Mouse (Mus musculus) natural killer cell, adult 2 months (primary cell): ENCODE data around the gene Dusp21.

ENCODE experiments used
- DNase-seq, 2 experiments: peaks; one replicate each; pipeline ENCODE4 v3.0.0; 2022; ENCODE audit warnings: low spot score in 2 of 2

Dusp21 gene

DNA sequence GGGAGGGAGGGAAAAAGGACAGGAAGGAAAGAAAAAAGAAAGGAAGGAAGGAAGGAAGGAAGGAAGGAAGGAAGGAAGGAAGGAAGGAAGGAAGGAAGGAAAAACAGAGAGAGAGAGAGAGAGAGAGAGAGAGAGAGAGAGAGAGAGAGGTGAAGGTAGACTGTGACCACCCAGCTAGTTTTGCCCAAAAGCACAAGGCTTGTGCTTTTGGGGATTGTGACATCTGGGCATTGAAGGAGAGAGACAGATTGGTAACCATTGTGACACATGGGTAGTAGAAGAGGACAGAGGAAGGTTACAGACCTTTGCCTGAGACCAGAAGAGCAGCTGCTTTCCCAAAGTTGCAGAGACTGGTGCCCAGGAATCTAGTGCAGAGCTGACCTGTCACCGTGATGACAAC, at the start of gene Dusp21:
TSS of gene Dusp21 (plus strand) at position 301 of the 400 bp plus-strand sequence.
- no peak for DNase-seq

GRCm38 (mm10) chrX:18160734-18161442, 15.2 kb downstream of the Dusp21 start:
- DNase-seq = no peak

- DNase-seq = peak in 1 of 2 experiments; percentile 23
Measured at GRCm38 (mm10) chrX:18161796-18162191, 16.1 kb downstream of the Dusp21 start.

GRCm38 (mm10) chrX:18162192-18162857, 16.7 kb downstream of the Dusp21 start, which contains the start of gene Kdm6a:
Gene Kdm6a, plus strand, starts transcription at chrX:18162575.
- peak; percentile 96 to 100 for DNase-seq

GRCm38 (mm10) chrX:18162861-18163731, 17.4 kb downstream of the Dusp21 start:
- DNase-seq = peak; percentile 42 to 62

DNA sequence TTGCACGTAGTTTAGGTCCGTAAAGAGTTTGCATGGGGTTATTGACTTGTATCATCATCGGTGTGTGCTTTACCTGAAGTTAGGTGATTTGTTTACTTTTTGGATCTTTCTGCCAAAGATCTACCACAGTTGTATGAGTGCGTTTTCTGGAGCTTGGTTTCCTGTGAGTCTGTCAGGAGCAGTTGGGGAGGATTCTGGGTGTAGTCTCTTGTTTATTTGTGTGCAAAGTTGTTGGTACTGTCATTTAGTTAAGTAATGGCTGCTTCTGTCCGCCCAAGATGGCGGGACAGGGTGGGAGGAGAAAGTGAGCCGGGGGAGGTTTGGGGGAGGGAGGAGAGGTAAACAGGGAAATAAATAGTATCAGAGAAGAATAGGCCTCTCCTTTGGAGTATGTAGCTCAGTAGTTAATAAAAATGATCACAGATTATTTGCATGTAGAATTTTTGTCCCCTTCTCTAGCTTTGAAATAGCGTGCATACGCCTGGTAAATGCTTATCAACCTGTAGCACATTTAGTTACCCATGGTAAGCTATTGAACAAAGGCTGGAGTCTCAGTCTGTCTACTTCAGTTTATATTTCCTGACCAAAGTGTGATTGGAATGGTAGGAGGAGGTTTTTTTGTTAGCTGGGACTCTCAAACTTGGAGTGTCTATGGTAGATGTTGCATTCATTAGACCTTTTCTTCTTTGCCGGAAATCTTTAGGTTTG, 18.4 kb downstream of the Dusp21 start:
- DNase-seq = peak; percentile 21 to 48

- no peak for DNase-seq
Measured at GRCm38 (mm10) chrX:18165121-18165520, 19.5 kb downstream of the Dusp21 start.

DNA sequence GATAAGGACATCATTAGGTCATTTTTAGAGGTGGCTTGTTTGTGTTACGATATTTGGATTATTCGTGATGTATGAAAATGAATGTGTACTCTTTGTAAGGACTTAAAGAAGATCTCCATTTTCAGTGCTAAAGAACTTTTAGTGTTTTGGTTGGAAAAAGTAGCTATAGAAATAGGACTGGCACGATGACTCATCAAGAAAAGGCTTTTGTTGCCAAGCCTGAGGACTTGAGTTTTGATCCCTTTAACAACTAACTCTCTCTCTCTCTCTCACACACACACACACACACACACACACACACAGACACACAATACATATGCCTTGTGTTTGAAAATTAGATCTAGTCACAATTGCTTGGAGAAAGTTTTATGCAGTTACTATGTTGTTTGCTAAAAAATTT, 21.3 kb downstream of the Dusp21 start:
- no peak for DNase-seq

DNA sequence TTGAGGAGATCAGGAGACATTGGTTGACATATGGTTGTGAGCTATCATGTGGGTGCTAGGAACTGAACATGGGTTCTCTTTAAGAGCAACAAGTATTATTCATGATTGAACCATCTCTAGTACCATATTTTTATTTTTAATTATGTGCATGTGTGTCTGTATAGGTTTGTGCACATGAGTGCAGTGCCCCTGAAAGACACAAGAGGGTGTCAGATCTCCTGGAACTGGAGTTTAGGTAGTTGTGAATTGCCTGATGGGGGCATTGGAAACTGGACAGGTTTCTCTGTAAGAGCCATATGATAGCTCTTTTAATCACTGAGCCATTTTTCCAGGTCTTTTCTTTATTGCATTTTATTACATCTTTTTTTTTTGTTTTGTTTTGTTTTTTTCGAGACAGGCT, 23.3 kb downstream of the Dusp21 start:
- no peak for DNase-seq

DNA sequence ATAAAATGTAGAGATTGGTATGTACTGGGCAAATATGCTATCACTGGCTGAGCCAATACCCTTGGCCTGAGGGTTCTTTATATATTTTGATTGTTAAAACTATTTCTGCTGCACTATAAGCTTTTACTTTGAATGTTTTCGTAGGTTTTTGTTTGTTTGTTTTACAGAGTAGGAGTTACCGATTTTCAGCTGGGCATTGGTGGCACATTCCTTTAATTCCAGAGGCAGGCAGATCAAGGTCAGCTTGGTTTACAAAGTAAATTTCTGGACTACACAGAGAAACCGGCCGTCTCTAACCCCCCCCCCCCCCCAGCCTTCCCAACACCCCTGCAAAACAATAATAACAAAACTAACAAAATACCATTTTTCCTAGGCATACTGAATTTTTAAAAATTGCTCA, 29.2 kb downstream of the Dusp21 start:
- no peak for DNase-seq

- DNase-seq = no peak
Measured at GRCm38 (mm10) chrX:18177803-18178202, 32.1 kb downstream of the Dusp21 start.

GRCm38 (mm10) chrX:18179492-18179891, 33.8 kb downstream of the Dusp21 start:
- no peak for DNase-seq

GRCm38 (mm10) chrX:18187203-18187602, 41.5 kb downstream of the Dusp21 start:
- no peak for DNase-seq

- DNase-seq = no peak
Measured at GRCm38 (mm10) chrX:18188293-18188692, 42.6 kb downstream of the Dusp21 start.
